Mouse (Mus musculus) testis, adult 2 months (tissue): ENCODE measurements at regions not wholly inside any gene's neighbourhood (a gene's known extent, or its start where the extent isn't known, plus 50 kb on each side); places are given as distances from the start of the nearest gene placed in this dataset.

Source experiments
- CTCF ChIP-seq: fragments of 200-500 bp; IDR thresholded peaks from 2 replicates; pipeline ENCODE4 v1.5.1; 2012; ENCODE audit warnings: low read depth, mild to moderate bottlenecking, inconsistent platforms, low read length, moderate library complexity; ENCODE audit not compliant: control insufficient read depth, insufficient read depth, insufficient replicate concordance
- POLR2A ChIP-seq: fragments of 200-500 bp; IDR thresholded peaks from 2 replicates; pipeline ENCODE4 v1.6.1; 2012; ENCODE audit warnings: low read depth, mild to moderate bottlenecking, inconsistent platforms, low read length, moderate library complexity; ENCODE audit not compliant: control insufficient read depth

DNA sequence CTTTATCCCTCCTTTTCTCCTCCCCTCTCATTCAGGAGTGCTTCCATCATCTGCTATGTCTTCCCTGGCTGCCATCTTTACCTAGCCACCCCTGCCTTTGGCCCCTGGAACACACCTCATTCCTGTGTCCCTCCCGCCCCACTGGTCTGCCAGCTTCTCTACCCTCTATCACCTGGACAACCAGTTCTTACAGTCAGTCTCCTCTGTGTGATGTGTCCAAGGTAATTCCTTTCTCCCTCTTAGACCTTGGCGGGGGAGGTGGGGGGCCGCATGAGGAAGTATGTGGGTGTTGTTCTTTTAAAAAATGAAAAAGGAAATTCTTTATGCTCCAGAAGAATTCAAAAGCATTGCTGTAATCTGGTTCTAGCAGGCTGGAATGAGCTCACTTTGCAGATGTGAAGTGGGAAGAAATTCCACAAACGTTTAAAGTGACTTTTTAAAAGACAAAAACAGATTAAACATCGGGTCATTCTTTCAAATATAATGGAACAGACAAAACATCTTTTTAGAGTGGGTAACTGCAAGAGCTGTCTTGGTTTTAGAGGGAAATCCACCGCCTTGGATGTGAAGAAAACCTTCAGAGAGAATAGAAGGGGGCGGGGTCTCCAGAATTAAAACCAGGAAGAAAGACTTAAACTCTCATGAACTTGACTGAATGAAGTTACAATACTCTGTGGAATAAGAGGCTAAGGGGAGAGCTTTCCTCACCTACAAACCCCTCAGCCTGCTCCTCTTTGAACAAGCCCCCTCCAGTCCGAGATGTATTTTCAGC is 127.3 kb upstream of the Mvb12b start:
- TF ChIP-seq CTCF, result no peak
- TF ChIP-seq POLR2A, result no peak
